ENCODE assay signal across 10 mouse cellular contexts in the genomic region with DNA sequence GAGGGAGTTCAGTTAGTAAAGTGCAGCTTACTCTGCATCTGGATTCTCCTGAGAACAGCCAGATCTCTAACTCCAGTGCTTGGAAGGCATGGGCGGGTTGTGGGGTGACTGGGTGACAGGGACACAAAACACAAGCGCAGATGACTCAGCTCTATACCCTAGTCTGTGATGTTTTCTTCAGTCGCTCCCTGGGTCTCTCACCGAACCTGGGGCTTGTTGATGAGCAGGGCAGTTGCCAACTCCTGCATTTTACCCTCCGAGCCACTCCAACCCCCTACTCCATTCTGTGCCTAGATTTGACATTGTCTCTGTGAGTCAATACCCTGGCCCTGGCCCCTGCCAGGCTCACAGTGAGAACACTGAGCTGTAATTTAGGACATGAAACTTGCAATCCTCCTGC. TPM values are rescaled to one million over a fixed set of nuclear protein-coding genes. Genes with fewer than 3 reads are reported as not detected.
DNase-seq lines count a peak whose midpoint lies in the region; ATAC-seq lines count a peak whose summit lies in the region.
"Had no signal": no experiment of that assay in that cellular context is flagged by ENCODE, and none has a peak within 500 bp of the region (broad histone marks: within the 10 kb centered on the region; RNA-seq: fewer than 3 reads in every experiment).

No protein-coding gene starts in this region.

- no peaks in the 10 kb centered on the region for H3K9me3 ChIP-seq in forebrain, embryonic 11.5 days (ENCODE audit: control insufficient read depth, low read length)
- H3K9me3 ChIP-seq: embryonic facial prominence, embryonic 10.5 days; embryonic facial prominence, embryonic 12.5 days; forebrain, embryonic 12.5 days had no signal

- 89% methylated on average over 5 of the region's 5 CpGs for WGBS in forebrain, embryonic 11.5 days

- H3K4me2 ChIP-seq in forebrain, embryonic 11.5 days (ENCODE audit: low read depth, low read length, severe bottlenecking), result no peak overlapping the region

- H3K4me3 ChIP-seq in forebrain, embryonic 11.5 days (ENCODE audit: low read depth, low read length), result no peak overlapping the region

- H3K9ac ChIP-seq in forebrain, embryonic 11.5 days (ENCODE audit: low read length), result no peak overlapping the region
- H3K9ac ChIP-seq: embryonic facial prominence, embryonic 12.5 days; forebrain, embryonic 12.5 days had no signal

- DNase-seq in cerebellum, adult 9-10 months, result peak; percentile 44
- no peak for DNase-seq in cerebellum, postnatal 14 days
- peak; percentile 90 for DNase-seq in heart, adult 11 months
- DNase-seq in heart, adult 8-10 months (ENCODE audit: low spot score), result no peak
- peak; percentile 14 for DNase-seq in induced T-regulatory cell, adult 2 months (ENCODE audit: low read depth)
- no peak for DNase-seq in forebrain, embryonic 11.5 days (ENCODE audit: low spot score)
- no peak for DNase-seq in kidney, adult 18-20 months

- no peaks in the 10 kb centered on the region; the same call in 1 of the 2 replicates for H3K27me3 ChIP-seq in forebrain, embryonic 11.5 days (ENCODE audit: control insufficient read depth, insufficient read depth, low read length)

- no peak for ATAC-seq in forebrain, embryonic 11.5 days (replicated peaks; ENCODE audit: low FRiP score)

- no peak overlapping the region for H3K27ac ChIP-seq in forebrain, embryonic 11.5 days (ENCODE audit: low read depth, low read length)
- H3K27ac ChIP-seq: embryonic facial prominence, embryonic 10.5 days; embryonic facial prominence, embryonic 12.5 days; forebrain, embryonic 12.5 days had no signal

- 0 out of 2 replicates have a peak, but pooled peaks cover 2% of the 10 kb centered on the region for H3K4me1 ChIP-seq in forebrain, embryonic 11.5 days (replicated peaks; ENCODE audit: control insufficient read depth, insufficient read depth, low read length)
- H3K4me1 ChIP-seq: embryonic facial prominence, embryonic 12.5 days had no signal

- no peaks in the 10 kb centered on the region for H3K36me3 ChIP-seq in forebrain, embryonic 11.5 days (ENCODE audit: control insufficient read depth, insufficient read depth, low read length)
- H3K36me3 ChIP-seq: embryonic facial prominence, embryonic 10.5 days; embryonic facial prominence, embryonic 12.5 days; forebrain, embryonic 12.5 days had no signal

RNA-seq across cellular contexts. Expression of a gene that starts 1.9 kb away (rescaled TPM):
- total RNA-seq in heart, adult 8-10 months (2022), result 1 to 10 TPM in 2 of 4 experiments, under 1 TPM in 2; 0.88 to 1.4 (median 1.0) TPM
- 0.36 and 0.68 TPM in 2 replicates for polyA plus RNA-seq in forebrain, embryonic 11.5 days (2014; fragmentation: Nextera tagmentation; extraction: Ambion mirVana)

RNA-seq across cellular contexts. Expression of a gene that starts 5.7 kb away (rescaled TPM):
- 10 to 100 TPM; 48.7 to 72.7 (median 66.7) TPM for total RNA-seq in heart, adult 8-10 months (2022)
- polyA plus RNA-seq in forebrain, embryonic 11.5 days (2014; fragmentation: Nextera tagmentation; extraction: Ambion mirVana), result 71.8 and 72.3 TPM in 2 replicates

RNA-seq across cellular contexts. Expression of a gene that starts 19.4 kb away (rescaled TPM):
- total RNA-seq in heart, adult 8-10 months (2022), result under 1 TPM in 2 of 4 experiments, not detected in 2; 0.12 to 0.29 TPM
- 9.7 and 19.6 TPM in 2 replicates for polyA plus RNA-seq in forebrain, embryonic 11.5 days (2014; fragmentation: Nextera tagmentation; extraction: Ambion mirVana)

RNA-seq across cellular contexts. Expression of a gene that starts 22.2 kb away (rescaled TPM):
- total RNA-seq in heart, adult 8-10 months (2022), result under 1 TPM; 0.37 to 0.78 (median 0.54) TPM
- 0.45 and 0.68 TPM in 2 replicates for polyA plus RNA-seq in forebrain, embryonic 11.5 days (2014; fragmentation: Nextera tagmentation; extraction: Ambion mirVana)

RNA-seq across cellular contexts. Expression of a gene that starts 43.1 kb away (rescaled TPM):
- 10 to 100 TPM; 47.7 to 54.1 (median 50.9) TPM for total RNA-seq in heart, adult 8-10 months (2022)
- polyA plus RNA-seq in forebrain, embryonic 11.5 days (2014; fragmentation: Nextera tagmentation; extraction: Ambion mirVana), result 77.1 and 84.5 TPM in 2 replicates

Comparison
In these comparisons a context has a peak if more than half of its experiments do, and no peak if none do; other contexts are left out.
1. DNase-seq: peak in cerebellum, adult 9-10 months (single experiment), heart, adult 11 months (single experiment) and induced T-regulatory cell, adult 2 months (single experiment); none in cerebellum, postnatal 14 days (0 of 2), heart, adult 8-10 months (single experiment), forebrain, embryonic 11.5 days (single experiment) and kidney, adult 18-20 months (single experiment).